Mouse (Mus musculus): Measurements from ENCODE around the gene Snap23. TPM values are rescaled to one million over a fixed set of nuclear protein-coding genes. Genes with fewer than 3 reads are reported as not detected.

Snap23 gene
- polyA plus RNA-seq (2014; fragmentation: Illumina TruSeq; extraction: RNeasy Lipid Tissue Mini Kit (QIAGEN cat#74804); ENCODE audit: low read depth, low replicate concordance), result 51.9 TPM

GRCm38 (mm10) chr2:120566886-120567797 lies at the start of gene Snap23:
Gene Snap23, plus strand, starts transcription at chr2:120567671.

GRCm38 (mm10) chr2:120563235-120563990 lies 4.1 kb upstream of the Snap23 start, which contains the start of gene Zfp106:
Gene Zfp106, minus strand, starts transcription at chr2:120563843.

GRCm38 (mm10) chr2:120608830-120609723 lies 41.6 kb downstream of the Snap23 start, which contains the start of the genes Haus2 and Lrrc57:
Gene Haus2, plus strand, starts transcription at chr2:120609383.
Gene Lrrc57, minus strand, starts transcription at chr2:120609520.

GRCm38 (mm10) chr2:120628886-120629735 lies 61.6 kb downstream of the Snap23 start, which contains the start of gene Stard9:
Gene Stard9, plus strand, starts transcription at chr2:120629121.

Other genes starting within 250 kb of the Snap23 start
- 20.9 TPM for gene Vps39, start 214.5 kb upstream of the Snap23 start, polyA plus RNA-seq (2014; fragmentation: Illumina TruSeq; extraction: RNeasy Lipid Tissue Mini Kit (QIAGEN cat#74804); ENCODE audit: low read depth, low replicate concordance)
- 18.9 TPM for gene Ganc, start 163.8 kb upstream of the Snap23 start, polyA plus RNA-seq (2014; fragmentation: Illumina TruSeq; extraction: RNeasy Lipid Tissue Mini Kit (QIAGEN cat#74804); ENCODE audit: low read depth, low replicate concordance)
- gene Tmem87a, start 163.6 kb upstream of the Snap23 start, polyA plus RNA-seq (2014; fragmentation: Illumina TruSeq; extraction: RNeasy Lipid Tissue Mini Kit (QIAGEN cat#74804); ENCODE audit: low read depth, low replicate concordance), result 18.2 TPM
- gene Capn3, start 111.7 kb upstream of the Snap23 start, polyA plus RNA-seq (2014; fragmentation: Illumina TruSeq; extraction: RNeasy Lipid Tissue Mini Kit (QIAGEN cat#74804); ENCODE audit: low read depth, low replicate concordance), result 1.5 TPM
- 259 TPM for gene Zfp106, start 3.8 kb upstream of the Snap23 start, polyA plus RNA-seq (2014; fragmentation: Illumina TruSeq; extraction: RNeasy Lipid Tissue Mini Kit (QIAGEN cat#74804); ENCODE audit: low read depth, low replicate concordance)
- gene Haus2, start 41.7 kb downstream of the Snap23 start, polyA plus RNA-seq (2014; fragmentation: Illumina TruSeq; extraction: RNeasy Lipid Tissue Mini Kit (QIAGEN cat#74804); ENCODE audit: low read depth, low replicate concordance), result 16.6 TPM
- 24.6 TPM for gene Lrrc57, start 41.8 kb downstream of the Snap23 start, polyA plus RNA-seq (2014; fragmentation: Illumina TruSeq; extraction: RNeasy Lipid Tissue Mini Kit (QIAGEN cat#74804); ENCODE audit: low read depth, low replicate concordance)
- gene Stard9, start 61.5 kb downstream of the Snap23 start, polyA plus RNA-seq (2014; fragmentation: Illumina TruSeq; extraction: RNeasy Lipid Tissue Mini Kit (QIAGEN cat#74804); ENCODE audit: low read depth, low replicate concordance), result 10.2 TPM